Mouse (Mus musculus) heart, embryonic 16.5 days (tissue): Measurements from ENCODE around the gene 2810004N23Rik. TPM values are rescaled to one million over a fixed set of nuclear protein-coding genes. Genes with fewer than 3 reads are reported as not detected.
"Not testable (repeated sequence)": the region's sequence is repeated elsewhere in the genome, so short reads cannot be mapped to it uniquely, and the experiment has no call there.

Source experiments
- ATAC-seq: fragments of 200-750 bp; cut with Nextera tagmentation; replicated peaks from 2 replicates; pipeline ENCODE4 v1.8.0; 2017; ENCODE audit warnings: moderate number of reproducible peaks; ENCODE audit not compliant: insufficient read depth, low FRiP score; ENCODE audit errors: extremely low read depth
- H3K27ac ChIP-seq: fragments of 300-500 bp; sonication (generic); 2 replicates; pipeline ENCODE4 v1.5.1; 2014; ENCODE audit warnings: mild to moderate bottlenecking, low read length, control low read depth, moderate library complexity
- H3K27me3 ChIP-seq: fragments of 300-500 bp; sonication (generic); 2 replicates; pipeline ENCODE4 v1.6.1; 2014; ENCODE audit warnings: low read length, mixed read lengths; ENCODE audit not compliant: control insufficient read depth, insufficient read depth
- H3K36me3 ChIP-seq: fragments of 300-500 bp; sonication (generic); 2 replicates; pipeline ENCODE4 v1.6.1; 2014; ENCODE audit not compliant: control insufficient read depth, insufficient read depth
- H3K4me1 ChIP-seq: fragments of 300-500 bp; sonication (generic); 2 replicates; pipeline ENCODE4 v1.6.1; 2014; ENCODE audit warnings: low read length, mixed read lengths; ENCODE audit not compliant: control insufficient read depth, insufficient read depth
- H3K4me2 ChIP-seq: fragments of 300-500 bp; sonication (generic); 2 replicates; pipeline ENCODE4 v1.6.1; 2014; ENCODE audit warnings: low read depth, mild to moderate bottlenecking, control low read depth, low read length
- H3K4me3 ChIP-seq: fragments of 300-500 bp; sonication (generic); 2 replicates; pipeline ENCODE4 v1.5.1; 2014; ENCODE audit warnings: mild to moderate bottlenecking, control low read depth, low read length
- H3K9ac ChIP-seq: fragments of 300-500 bp; sonication (generic); 2 replicates; pipeline ENCODE4 v1.6.1; 2014; ENCODE audit warnings: low read length, control low read depth
- H3K9me3 ChIP-seq: fragments of 300-500 bp; sonication (generic); replicated peaks from 2 replicates; pipeline ENCODE4 v1.6.1; 2016; ENCODE audit warnings: low read length; ENCODE audit not compliant: control insufficient read depth
- WGBS: fragments of 180-500 bp; shearing (Covaris S2); extraction: QIAGEN DNeasy Blood & Tissue Kit; methylation state at CpG from one replicate; pipeline ENCODE4 v1.1.7; 2014; 5-methylcytosine and 5-hydroxymethylcytosine counted together
- polyA plus RNA-seq: library from polyadenylated mRNA; unstranded; fragments of >200 nt; fragmentation: Nextera tagmentation; extraction: Ambion mirVana; gene quantifications from 2 replicates; pipeline ENCODE4 v1.2.1, GENCODE M21; 2015

2810004N23Rik gene
- polyA plus RNA-seq, 1 experiment from 2014 or later: 52.2 TPM

GRCm38 (mm10) chr8:124853511-124853910, 9.4 kb downstream of the 2810004N23Rik start:
- Histone ChIP-seq H3K36me3 (peaks cover 56% of the 10 kb centered on the region), H3K27me3 (no peaks in the 10 kb centered on the region), H3K9ac (no peak overlapping the region), H3K4me2 (no peak overlapping the region), H3K4me1 (no peaks in the 10 kb centered on the region), H3K27ac (no peak overlapping the region), H3K9me3 (peaks cover 10% of the 10 kb centered on the region), H3K4me3 (no peak overlapping the region)
- no peak for ATAC-seq
- WGBS: 93% methylated on average over 1 of the region's 1 CpGs

DNA sequence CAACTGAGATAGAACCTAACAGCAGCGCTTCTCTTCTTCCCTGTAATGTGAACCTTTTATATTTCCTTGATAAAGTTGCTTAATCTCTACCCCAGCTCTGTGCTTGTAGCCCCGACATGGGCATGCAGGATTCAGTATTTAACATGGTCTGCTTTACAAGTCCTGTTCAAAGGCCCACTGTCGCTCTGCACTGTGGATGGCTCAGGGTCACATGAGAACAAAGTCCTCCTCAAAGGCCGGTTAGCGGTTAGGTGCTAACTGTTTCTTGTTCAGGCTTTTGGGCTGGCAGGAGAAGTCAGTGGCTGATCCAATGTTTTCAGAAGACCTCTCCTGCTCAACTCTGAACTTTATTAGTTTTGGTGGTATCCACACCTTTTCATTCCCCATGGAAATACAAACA, 17.3 kb downstream of the 2810004N23Rik start:
- no peak overlapping the region for H3K4me3 ChIP-seq
- H3K9ac ChIP-seq: no peak overlapping the region
- H3K4me1 ChIP-seq: peaks cover 2% of the 10 kb centered on the region; the same call in 1 of the 2 replicates
- WGBS: 75% methylated on average over 5 of the region's 5 CpGs
- no peaks in the 10 kb centered on the region for H3K27me3 ChIP-seq
- H3K36me3 ChIP-seq: peaks cover 12% of the 10 kb centered on the region
- no peak overlapping the region for H3K27ac ChIP-seq
- no peak for ATAC-seq
- H3K9me3 ChIP-seq: no peaks in the 10 kb centered on the region
- no peak overlapping the region for H3K4me2 ChIP-seq

GRCm38 (mm10) chr8:124845131-124845530, 17.8 kb downstream of the 2810004N23Rik start:
- Histone ChIP-seq H3K4me2 (no peak overlapping the region), H3K9me3 (no peaks in the 10 kb centered on the region), H3K27me3 (no peaks in the 10 kb centered on the region), H3K4me3 (no peak overlapping the region), H3K27ac (no peak overlapping the region), H3K4me1 (peaks cover 2% of the 10 kb centered on the region; the same call in 1 of the 2 replicates), H3K36me3 (peaks cover 17% of the 10 kb centered on the region), H3K9ac (no peak overlapping the region)
- WGBS: 69% methylated on average over 3 of the region's 3 CpGs
- ATAC-seq: no peak

DNA sequence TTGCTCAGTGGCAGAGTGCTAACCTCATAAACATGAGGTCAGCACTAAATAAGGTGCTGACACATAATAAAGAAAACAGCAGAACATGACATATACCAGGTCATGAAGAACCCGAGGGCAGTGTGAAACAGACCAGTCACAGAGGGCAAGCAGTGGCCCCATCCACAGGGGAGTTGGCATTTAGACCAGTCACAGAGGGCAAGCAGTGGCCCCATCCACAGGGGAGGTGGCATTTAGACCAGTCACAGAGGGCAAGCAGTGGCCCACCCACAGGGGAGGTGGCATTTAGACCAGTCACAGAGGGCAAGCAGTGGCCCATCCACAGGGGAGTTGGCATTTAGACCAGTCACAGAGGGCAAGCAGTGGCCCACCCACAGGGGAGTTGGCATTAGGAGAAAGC, 20.0 kb downstream of the 2810004N23Rik start:
- H3K27me3 ChIP-seq, H3K9ac ChIP-seq, H3K4me2 ChIP-seq, H3K9me3 ChIP-seq, ATAC-seq, H3K4me3 ChIP-seq, H3K27ac ChIP-seq, H3K4me1 ChIP-seq: not testable (repeated sequence)
- 48% methylated on average over 1 of the region's 1 CpGs for WGBS
- peaks cover 38% of the 10 kb centered on the region for H3K36me3 ChIP-seq

- Histone ChIP-seq H3K4me1 (peaks cover 2% of the 10 kb centered on the region; the same call in 1 of the 2 replicates), H3K9ac (no peak overlapping the region), H3K27ac (no peak overlapping the region), H3K36me3 (peaks cover 40% of the 10 kb centered on the region), H3K9me3 (no peaks in the 10 kb centered on the region), H3K4me2 (no peak overlapping the region), H3K27me3 (no peaks in the 10 kb centered on the region), H3K4me3 (no peak overlapping the region)
- ATAC-seq: no peak
- WGBS: 85% methylated on average over 10 of the region's 10 CpGs
These were observed 21.1 kb downstream of the 2810004N23Rik start for GRCm38 (mm10) chr8:124841775-124842174.

DNA sequence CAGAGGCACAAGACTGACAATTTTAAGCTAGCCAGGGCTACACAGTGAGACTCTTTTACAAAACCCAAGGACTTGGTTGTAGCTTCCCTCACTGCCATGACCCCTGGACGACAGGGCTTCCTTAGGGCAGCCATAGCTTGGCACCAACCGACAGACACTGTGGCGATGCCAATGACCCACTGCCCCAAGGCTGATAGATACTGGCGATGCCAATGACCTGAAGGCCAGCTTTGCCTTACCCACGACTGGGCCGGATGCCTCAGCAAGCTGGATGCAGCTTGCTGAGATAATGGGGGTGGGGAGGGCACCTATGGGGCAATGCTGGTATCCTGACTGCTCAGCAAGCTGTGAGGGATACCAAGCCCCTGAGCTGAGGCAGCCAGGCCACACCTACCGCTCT, 22.0 kb downstream of the 2810004N23Rik start:
- Histone ChIP-seq H3K4me3 (no peak overlapping the region), H3K36me3 (peaks cover 40% of the 10 kb centered on the region), H3K27me3 (no peaks in the 10 kb centered on the region), H3K9ac (no peak overlapping the region), H3K27ac (no peak overlapping the region), H3K9me3 (no peaks in the 10 kb centered on the region), H3K4me2 (no peak overlapping the region), H3K4me1 (peaks cover 2% of the 10 kb centered on the region; the same call in 1 of the 2 replicates)
- 93% methylated on average over 7 of the region's 7 CpGs for WGBS
- no peak for ATAC-seq

GRCm38 (mm10) chr8:124839371-124839770, 23.5 kb downstream of the 2810004N23Rik start:
- H3K9ac ChIP-seq: no peak overlapping the region
- H3K27ac ChIP-seq: no peak overlapping the region
- H3K9me3 ChIP-seq: no peaks in the 10 kb centered on the region
- H3K4me3 ChIP-seq: no peak overlapping the region
- no peaks in the 10 kb centered on the region for H3K27me3 ChIP-seq
- H3K4me2 ChIP-seq: no peak overlapping the region
- H3K4me1 ChIP-seq: no peaks in the 10 kb centered on the region
- peaks cover 40% of the 10 kb centered on the region for H3K36me3 ChIP-seq
- WGBS: 71% methylated on average over 10 of the region's 10 CpGs
- ATAC-seq: no peak

- H3K4me2 ChIP-seq: no peak overlapping the region
- peaks cover 40% of the 10 kb centered on the region for H3K36me3 ChIP-seq
- H3K9ac ChIP-seq: no peak overlapping the region
- H3K4me1 ChIP-seq: peaks cover 12% of the 10 kb centered on the region
- no peak for ATAC-seq
- no peak overlapping the region for H3K4me3 ChIP-seq
- no peaks in the 10 kb centered on the region for H3K27me3 ChIP-seq
- H3K9me3 ChIP-seq: no peaks in the 10 kb centered on the region
- no peak overlapping the region for H3K27ac ChIP-seq
- WGBS: 80% methylated on average over 2 of the region's 2 CpGs
These were observed 25.0 kb downstream of the 2810004N23Rik start for GRCm38 (mm10) chr8:124837956-124838355.

- Histone ChIP-seq H3K27me3 (no peaks in the 10 kb centered on the region), H3K4me1 (peaks cover 12% of the 10 kb centered on the region), H3K4me3 (no peak overlapping the region), H3K36me3 (peaks cover 37% of the 10 kb centered on the region), H3K9me3 (no peaks in the 10 kb centered on the region), H3K4me2 (no peak overlapping the region), H3K27ac (no peak overlapping the region), H3K9ac (no peak overlapping the region)
- ATAC-seq: no peak
- WGBS: 77% methylated on average over 2 of the region's 2 CpGs
These were observed 26.0 kb downstream of the 2810004N23Rik start for GRCm38 (mm10) chr8:124836907-124837306.
